Mouse (Mus musculus) liver, embryonic 11.5 days (tissue): ENCODE data around the gene A630023A22Rik. TPM values are rescaled to one million over a fixed set of nuclear protein-coding genes. Genes with fewer than 3 reads are reported as not detected.

Experiments
- ATAC-seq: fragments of 200-750 bp; cut with Nextera tagmentation; replicated peaks from 2 replicates; pipeline ENCODE4 v1.8.0; 2017; ENCODE audit warnings: moderate number of reproducible peaks, mild to moderate bottlenecking, moderate TSS enrichment, moderate library complexity; ENCODE audit not compliant: low FRiP score
- DNase-seq: peaks from one replicate; pipeline ENCODE4 v3.0.0-alpha.2; 2017; ENCODE audit warnings: low spot score
- H3K27ac ChIP-seq: fragments of 300-500 bp; sonication (generic); 2 replicates; pipeline ENCODE4 v1.5.1; 2014; ENCODE audit warnings: mild to moderate bottlenecking, low read depth, low read length, control low read depth
- H3K27me3 ChIP-seq: fragments of 300-500 bp; sonication (generic); replicated peaks from 2 replicates; pipeline ENCODE4 v1.6.1; 2014; ENCODE audit warnings: low read length, mixed read lengths; ENCODE audit not compliant: control insufficient read depth, insufficient read depth
- H3K36me3 ChIP-seq: fragments of 300-500 bp; sonication (generic); 2 replicates; pipeline ENCODE4 v1.6.1; 2014; ENCODE audit warnings: mild to moderate bottlenecking, low read length, moderate library complexity, mixed read lengths; ENCODE audit not compliant: control insufficient read depth, insufficient read depth
- H3K4me1 ChIP-seq: fragments of 300-500 bp; sonication (generic); replicated peaks from 2 replicates; pipeline ENCODE4 v1.6.1; 2014; ENCODE audit warnings: low read length, mixed read lengths; ENCODE audit not compliant: control insufficient read depth, insufficient read depth
- H3K4me2 ChIP-seq: fragments of 300-500 bp; sonication (generic); 2 replicates; pipeline ENCODE4 v1.6.1; 2014; ENCODE audit warnings: mild to moderate bottlenecking, control low read depth, moderate library complexity
- H3K4me3 ChIP-seq: fragments of 300-500 bp; sonication (generic); 2 replicates; pipeline ENCODE4 v1.5.1; 2014; ENCODE audit warnings: low read depth, low read length, control low read depth
- H3K9ac ChIP-seq: fragments of 300-500 bp; sonication (generic); 2 replicates; pipeline ENCODE4 v1.6.1; 2014; ENCODE audit warnings: low read depth, low read length, control low read depth
- H3K9me3 ChIP-seq: fragments of 300-500 bp; sonication (generic); 2 replicates; pipeline ENCODE4 v1.6.1; 2016; ENCODE audit warnings: low read length, inconsistent platforms, mixed read lengths; ENCODE audit not compliant: control insufficient read depth
- WGBS: fragments of 180-500 bp; shearing (Covaris S2); extraction: QIAGEN DNeasy Blood & Tissue Kit; methylation state at CpG from one replicate; pipeline ENCODE4 v1.1.7; 2014; 5-methylcytosine and 5-hydroxymethylcytosine counted together
- polyA plus RNA-seq: library from polyadenylated mRNA; unstranded; fragments of >200 nt; fragmentation: Nextera tagmentation; extraction: Ambion mirVana; gene quantifications from 2 replicates; pipeline ENCODE4 v1.2.1, GENCODE M21; 2014

The A630023A22Rik gene
- polyA plus RNA-seq, 1 experiment from 2014 or later: not detected

GRCm38 (mm10) chr14:34120923-34121351 lies 18.4 kb upstream of the A630023A22Rik start:
- 81% methylated on average over 3 of the region's 3 CpGs for WGBS
- no peaks in the 10 kb centered on the region for H3K4me1 ChIP-seq
- no peak for DNase-seq

GRCm38 (mm10) chr14:34120016-34120910 lies 17.7 kb upstream of the A630023A22Rik start:
- no peak overlapping the region for H3K9ac ChIP-seq
- no peak overlapping the region for H3K27ac ChIP-seq
- 71% methylated on average over 12 of the region's 12 CpGs for WGBS
- no peak overlapping the region for H3K4me3 ChIP-seq
- DNase-seq (no peak), ATAC-seq (no peak)
- H3K36me3 ChIP-seq: no peaks in the 10 kb centered on the region
- no peaks in the 10 kb centered on the region for H3K4me1 ChIP-seq
- no peaks in the 10 kb centered on the region for H3K9me3 ChIP-seq
- H3K27me3 ChIP-seq: no peaks in the 10 kb centered on the region
- no peak overlapping the region for H3K4me2 ChIP-seq

More at GRCm38 (mm10) chr14:34120923-34121351, 18.4 kb upstream of the A630023A22Rik start:
- no peak overlapping the region for H3K4me3 ChIP-seq
- H3K9ac ChIP-seq: no peak overlapping the region
- H3K36me3 ChIP-seq: no peaks in the 10 kb centered on the region
- no peak overlapping the region for H3K27ac ChIP-seq
- ATAC-seq: no peak
- no peaks in the 10 kb centered on the region for H3K9me3 ChIP-seq
- no peaks in the 10 kb centered on the region for H3K27me3 ChIP-seq
- no peak overlapping the region for H3K4me2 ChIP-seq

GRCm38 (mm10) chr14:34119046-34119723 lies 16.6 kb upstream of the A630023A22Rik start:
- Histone ChIP-seq H3K27me3 (no peaks in the 10 kb centered on the region), H3K4me3 (no peak overlapping the region), H3K4me2 (no peak overlapping the region), H3K36me3 (no peaks in the 10 kb centered on the region), H3K4me1 (no peaks in the 10 kb centered on the region), H3K9ac (no peak overlapping the region), H3K9me3 (no peaks in the 10 kb centered on the region), H3K27ac (no peak overlapping the region)
- WGBS: 73% methylated on average over 7 of the region's 7 CpGs
- ATAC-seq (no peak), DNase-seq (no peak)

GRCm38 (mm10) chr14:34114311-34114710 lies 11.8 kb upstream of the A630023A22Rik start:
- no peak overlapping the region for H3K27ac ChIP-seq
- no peak for ATAC-seq

GRCm38 (mm10) chr14:34107594-34107993 lies 5.0 kb upstream of the A630023A22Rik start:
- Histone ChIP-seq H3K27me3 (no peaks in the 10 kb centered on the region), H3K4me2 (no peak overlapping the region), H3K4me1 (no peaks in the 10 kb centered on the region), H3K9ac (no peak overlapping the region), H3K9me3 (no peaks in the 10 kb centered on the region), H3K27ac (no peak overlapping the region), H3K4me3 (no peak overlapping the region), H3K36me3 (no peaks in the 10 kb centered on the region)
- DNase-seq (no peak), ATAC-seq (no peak)
- WGBS: 52% methylated on average over 4 of the region's 4 CpGs

More at GRCm38 (mm10) chr14:34114311-34114710, 11.8 kb upstream of the A630023A22Rik start:
- Histone ChIP-seq H3K4me1 (no peaks in the 10 kb centered on the region), H3K4me2 (no peak overlapping the region), H3K4me3 (no peak overlapping the region), H3K36me3 (no peaks in the 10 kb centered on the region), H3K27me3 (no peaks in the 10 kb centered on the region), H3K9me3 (no peaks in the 10 kb centered on the region), H3K9ac (no peak overlapping the region)
- WGBS: 75% methylated on average over 4 of the region's 4 CpGs
- DNase-seq: no peak

- no peak overlapping the region for H3K9ac ChIP-seq
- no peak overlapping the region for H3K27ac ChIP-seq
- no peaks in the 10 kb centered on the region for H3K9me3 ChIP-seq
- H3K4me1 ChIP-seq: no peaks in the 10 kb centered on the region
- H3K4me3 ChIP-seq: no peak overlapping the region
- H3K36me3 ChIP-seq: no peaks in the 10 kb centered on the region
- DNase-seq (no peak), ATAC-seq (no peak)
- no peak overlapping the region for H3K4me2 ChIP-seq
- H3K27me3 ChIP-seq: no peaks in the 10 kb centered on the region
- WGBS: 53% methylated on average over 11 of the region's 12 CpGs
Observed at GRCm38 (mm10) chr14:34106389-34107062, 4.0 kb upstream of the A630023A22Rik start.

GRCm38 (mm10) chr14:34104892-34105291 lies 2.3 kb upstream of the A630023A22Rik start:
- no peaks in the 10 kb centered on the region for H3K9me3 ChIP-seq
- peak; percentile 12; the same call in 1 of the 2 replicates for ATAC-seq
- no peaks in the 10 kb centered on the region for H3K4me1 ChIP-seq
- WGBS: 26% methylated on average over 8 of the region's 8 CpGs
- DNase-seq: peak; percentile 40
- no peak overlapping the region for H3K9ac ChIP-seq
- H3K4me3 ChIP-seq: no peak overlapping the region
- H3K27ac ChIP-seq: no peak overlapping the region
- no peak overlapping the region for H3K4me2 ChIP-seq
- H3K36me3 ChIP-seq: no peaks in the 10 kb centered on the region
- H3K27me3 ChIP-seq: no peaks in the 10 kb centered on the region

- H3K4me3 ChIP-seq: no peak overlapping the region
- H3K4me2 ChIP-seq: no peak overlapping the region
- no peak overlapping the region for H3K27ac ChIP-seq
- WGBS: 62% methylated on average over 3 of the region's 3 CpGs
- no peaks in the 10 kb centered on the region for H3K4me1 ChIP-seq
- ATAC-seq: no peak
- no peak for DNase-seq
- H3K9ac ChIP-seq: no peak overlapping the region
- no peaks in the 10 kb centered on the region for H3K36me3 ChIP-seq
- no peaks in the 10 kb centered on the region for H3K27me3 ChIP-seq
- H3K9me3 ChIP-seq: no peaks in the 10 kb centered on the region
Observed at GRCm38 (mm10) chr14:34103855-34104254, 1.3 kb upstream of the A630023A22Rik start.
